Mouse (Mus musculus): Measurements from ENCODE around the gene Rplp1. TPM values are rescaled to one million over a fixed set of nuclear protein-coding genes. Genes with fewer than 3 reads are reported as not detected.

The Rplp1 gene
- polyA plus RNA-seq, 1 experiment from 2014 or later: 1,709 TPM

- no peaks in the 10 kb centered on the region for H3K36me3 ChIP-seq (ENCODE audit: insufficient read depth, low read length)
- no peak for ATAC-seq (replicated peaks; ENCODE audit: low FRiP score, low read depth)
- 15% methylated on average over 22 of the region's 22 CpGs for WGBS
Measured at GRCm38 (mm10) chr9:61877373-61878112, 36.8 kb downstream of the Rplp1 start.

GRCm38 (mm10) chr9:61873325-61873724 lies 41.0 kb downstream of the Rplp1 start:
- H3K27ac ChIP-seq: no peak overlapping the region
- peak; percentile 77 for DNase-seq (ENCODE audit: low spot score)
- H3K4me3 ChIP-seq (replicated peaks; ENCODE audit: low read depth, low read length): no peak overlapping the region
- no peaks in the 10 kb centered on the region for H3K9me3 ChIP-seq (replicated peaks; ENCODE audit: low read length)
- peaks cover 13% of the 10 kb centered on the region for H3K4me1 ChIP-seq (replicated peaks; ENCODE audit: insufficient read depth, low read length)
- TF ChIP-seq CTCF (IDR thresholded peaks at IDR 0.05; ENCODE audit: low read depth): no peak
- ATAC-seq (replicated peaks; ENCODE audit: low FRiP score, low read depth): peak; percentile 44; the same call in 1 of the 2 replicates
- no peak overlapping the region for H3K4me2 ChIP-seq (ENCODE audit: low read length)
- 6% methylated on average over 8 of the region's 8 CpGs for WGBS
- no peaks in the 10 kb centered on the region for H3K27me3 ChIP-seq (ENCODE audit: insufficient read depth, low read length)
- H3K9ac ChIP-seq (ENCODE audit: low read depth, low read length): no peak overlapping the region
- H3K36me3 ChIP-seq (ENCODE audit: insufficient read depth, low read length): no peaks in the 10 kb centered on the region

More at GRCm38 (mm10) chr9:61877373-61878112, 36.8 kb downstream of the Rplp1 start:
- no peaks in the 10 kb centered on the region for H3K9me3 ChIP-seq (replicated peaks; ENCODE audit: low read length)
- peaks cover 12% of the 10 kb centered on the region for H3K4me1 ChIP-seq (replicated peaks; ENCODE audit: insufficient read depth, low read length)
- H3K4me2 ChIP-seq (ENCODE audit: low read length): peak overlapping the region; percentile 9; the same call in 1 of the 2 replicates
- DNase-seq (ENCODE audit: low spot score): peak; percentile 55
- H3K27ac ChIP-seq: no peak overlapping the region
- no peak overlapping the region for H3K9ac ChIP-seq (ENCODE audit: low read depth, low read length)
- H3K4me3 ChIP-seq (replicated peaks; ENCODE audit: low read depth, low read length): no peak overlapping the region
- TF ChIP-seq CTCF (IDR thresholded peaks at IDR 0.05; ENCODE audit: low read depth): peak; percentile 49
- H3K27me3 ChIP-seq (ENCODE audit: insufficient read depth, low read length): no peaks in the 10 kb centered on the region

GRCm38 (mm10) chr9:61872246-61872941 lies 41.9 kb downstream of the Rplp1 start:
- Histone ChIP-seq H3K4me1 (replicated peaks; ENCODE audit: insufficient read depth, low read length) (peaks cover 11% of the 10 kb centered on the region), H3K27me3 (ENCODE audit: insufficient read depth, low read length) (no peaks in the 10 kb centered on the region), H3K4me3 (replicated peaks; ENCODE audit: low read depth, low read length) (no peak overlapping the region), H3K36me3 (ENCODE audit: insufficient read depth, low read length) (no peaks in the 10 kb centered on the region), H3K27ac (no peak overlapping the region), H3K9ac (ENCODE audit: low read depth, low read length) (no peak overlapping the region), H3K4me2 (ENCODE audit: low read length) (no peak overlapping the region), H3K9me3 (replicated peaks; ENCODE audit: low read length) (no peaks in the 10 kb centered on the region)
- TF ChIP-seq CTCF (IDR thresholded peaks at IDR 0.05; ENCODE audit: low read depth): no peak
- no peak for ATAC-seq (replicated peaks; ENCODE audit: low FRiP score, low read depth)
- DNase-seq (ENCODE audit: low spot score): no peak
- WGBS: 76% methylated on average over 8 of the region's 8 CpGs

- no peak for ATAC-seq (replicated peaks; ENCODE audit: low FRiP score, low read depth)
- WGBS: 76% methylated on average over 6 of the region's 6 CpGs
Measured at GRCm38 (mm10) chr9:61871839-61872238, 42.5 kb downstream of the Rplp1 start.

GRCm38 (mm10) chr9:61867659-61868058 lies 46.7 kb downstream of the Rplp1 start:
- no peak overlapping the region for H3K27ac ChIP-seq
- H3K9me3 ChIP-seq (replicated peaks; ENCODE audit: low read length): no peaks in the 10 kb centered on the region
- TF ChIP-seq CTCF (IDR thresholded peaks at IDR 0.05; ENCODE audit: low read depth): no peak
- WGBS: 63% methylated on average over 11 of the region's 11 CpGs
- no peak for ATAC-seq (replicated peaks; ENCODE audit: low FRiP score, low read depth)
- DNase-seq (ENCODE audit: low spot score): no peak
- no peak overlapping the region for H3K4me2 ChIP-seq (ENCODE audit: low read length)
- no peaks in the 10 kb centered on the region for H3K27me3 ChIP-seq (ENCODE audit: insufficient read depth, low read length)
- H3K9ac ChIP-seq (ENCODE audit: low read depth, low read length): no peak overlapping the region
- no peak overlapping the region for H3K4me3 ChIP-seq (replicated peaks; ENCODE audit: low read depth, low read length)
- peaks cover 3% of the 10 kb centered on the region; the same call in 1 of the 2 replicates for H3K4me1 ChIP-seq (replicated peaks; ENCODE audit: insufficient read depth, low read length)
- no peaks in the 10 kb centered on the region for H3K36me3 ChIP-seq (ENCODE audit: insufficient read depth, low read length)

More at GRCm38 (mm10) chr9:61871839-61872238, 42.5 kb downstream of the Rplp1 start:
- no peaks in the 10 kb centered on the region for H3K27me3 ChIP-seq (ENCODE audit: insufficient read depth, low read length)
- H3K4me1 ChIP-seq (replicated peaks; ENCODE audit: insufficient read depth, low read length): peaks cover 11% of the 10 kb centered on the region
- DNase-seq (ENCODE audit: low spot score): no peak
- no peak overlapping the region for H3K27ac ChIP-seq
- no peaks in the 10 kb centered on the region for H3K36me3 ChIP-seq (ENCODE audit: insufficient read depth, low read length)
- no peak overlapping the region for H3K4me2 ChIP-seq (ENCODE audit: low read length)
- no peaks in the 10 kb centered on the region for H3K9me3 ChIP-seq (replicated peaks; ENCODE audit: low read length)
- no peak overlapping the region for H3K9ac ChIP-seq (ENCODE audit: low read depth, low read length)
- H3K4me3 ChIP-seq (replicated peaks; ENCODE audit: low read depth, low read length): no peak overlapping the region
- TF ChIP-seq CTCF (IDR thresholded peaks at IDR 0.05; ENCODE audit: low read depth): no peak

Other genes starting within 250 kb of the Rplp1 start
- 40.1 and 51.2 TPM in 2 replicates for gene Kif23, start 32.2 kb upstream of the Rplp1 start, polyA plus RNA-seq (2015; fragmentation: Nextera tagmentation; extraction: Ambion mirVana)
- 107 and 109 TPM in 2 replicates for gene Paqr5, start 112.3 kb upstream of the Rplp1 start, polyA plus RNA-seq (2015; fragmentation: Nextera tagmentation; extraction: Ambion mirVana)
- 14.4 and 15.7 TPM in 2 replicates for gene Glce, start 208.1 kb upstream of the Rplp1 start, polyA plus RNA-seq (2015; fragmentation: Nextera tagmentation; extraction: Ambion mirVana)